Mouse (Mus musculus) heart, postnatal 0 days (tissue): ENCODE results near the gene Opn4. TPM values are rescaled to one million over a fixed set of nuclear protein-coding genes. Genes with fewer than 3 reads are reported as not detected.

ENCODE experiments used
- ATAC-seq: fragments of 200-750 bp; cut with Nextera tagmentation; 2 replicates; pipeline ENCODE4 v1.8.0; 2017; ENCODE audit warnings: low read depth, moderate number of reproducible peaks, moderate library complexity; ENCODE audit not compliant: insufficient read depth
- DNase-seq: peaks from one replicate; pipeline ENCODE4 v3.0.0-alpha.2; 2016; ENCODE audit warnings: low spot score
- H3K27ac ChIP-seq: fragments of 300-500 bp; sonication (generic); 2 replicates; pipeline ENCODE4 v1.5.1; 2014; ENCODE audit warnings: low read depth, mild to moderate bottlenecking
- H3K27me3 ChIP-seq: fragments of 300-500 bp; sonication (generic); 2 replicates; pipeline ENCODE4 v1.6.1; 2014; ENCODE audit warnings: low read length, mixed read lengths; ENCODE audit not compliant: control insufficient read depth, insufficient read depth
- H3K36me3 ChIP-seq: fragments of 300-500 bp; sonication (generic); replicated peaks from 2 replicates; pipeline ENCODE4 v1.6.1; 2014; ENCODE audit warnings: low read length, mixed read lengths; ENCODE audit not compliant: control insufficient read depth, insufficient read depth
- H3K4me1 ChIP-seq: fragments of 300-500 bp; sonication (generic); 2 replicates; pipeline ENCODE4 v1.6.1; 2014; ENCODE audit warnings: antibody characterized with exemption; ENCODE audit not compliant: control insufficient read depth, insufficient read depth
- H3K4me2 ChIP-seq: fragments of 300-500 bp; sonication (generic); 2 replicates; pipeline ENCODE4 v1.6.1; 2014; ENCODE audit warnings: low read depth, mild to moderate bottlenecking, low read length, moderate library complexity
- H3K4me3 ChIP-seq: fragments of 300-500 bp; sonication (generic); 2 replicates; pipeline ENCODE4 v1.5.1; 2014; ENCODE audit warnings: low read depth, low read length
- H3K9ac ChIP-seq: fragments of 300-500 bp; sonication (generic); replicated peaks from 2 replicates; pipeline ENCODE4 v1.6.1; 2014; ENCODE audit warnings: low read depth, low read length, mixed read lengths
- H3K9me3 ChIP-seq: fragments of 300-500 bp; sonication (generic); replicated peaks from 2 replicates; pipeline ENCODE4 v1.6.1; 2016; ENCODE audit warnings: low read length; ENCODE audit not compliant: control insufficient read depth
- CTCF ChIP-seq: IDR thresholded peaks from 2 replicates; pipeline ENCODE4 v1.5.1; 2016; ENCODE audit warnings: antibody characterized with exemption, control low read depth, low read depth
- EP300 ChIP-seq: IDR thresholded peaks from 2 replicates; pipeline ENCODE4 v1.6.1; 2016; ENCODE audit warnings: antibody characterized with exemption, low read depth
- WGBS: fragments of 180-500 bp; shearing (Covaris S2); extraction: QIAGEN DNeasy Blood & Tissue Kit; methylation state at CpG from one replicate; pipeline ENCODE4 v1.1.7; 2014; 5-methylcytosine and 5-hydroxymethylcytosine counted together
- polyA plus RNA-seq: library from polyadenylated mRNA; unstranded; fragments of >200 nt; fragmentation: Nextera tagmentation; extraction: Ambion mirVana; gene quantifications from 2 replicates; pipeline ENCODE4 v1.2.1, GENCODE M21; 2015
- total RNA-seq: library from RNA; depleted of rRNA; stranded (reverse); fragments of >200 nt; gene quantifications from 2 replicates; pipeline ENCODE4 v1.2.3, GENCODE M21; 2014; ENCODE audit warnings: low replicate concordance

Gene Opn4
- total and polyA plus RNA-seq, 2 experiments from 2014 or later = 8.4 to 8.6 TPM

GRCm38 (mm10) chr14:34590743-34591675 lies 8.9 kb downstream of the Opn4 start:
- Histone ChIP-seq H3K4me2 (peak overlapping the region; percentile 25), H3K9ac (peak overlapping the region; percentile 33; the same call in 1 of the 2 replicates), H3K4me1 (peaks cover 60% of the 10 kb centered on the region), H3K27me3 (no peaks in the 10 kb centered on the region), H3K27ac (peak overlapping the region; percentile 100), H3K9me3 (no peaks in the 10 kb centered on the region), H3K4me3 (no peak overlapping the region), H3K36me3 (0 out of 2 replicates have a peak, but pooled peaks cover 3% of the 10 kb centered on the region)
- ATAC-seq (peak; percentile 9; the same call in 1 of the 2 replicates), DNase-seq (no peak)
- WGBS = 52% methylated on average over 24 of the region's 24 CpGs
- TF ChIP-seq CTCF (no peak), EP300 (no peak)

GRCm38 (mm10) chr14:34590017-34590570 lies 9.8 kb downstream of the Opn4 start:
- H3K4me1 ChIP-seq = peaks cover 50% of the 10 kb centered on the region
- DNase-seq (peak; percentile 33), ATAC-seq (no peak)
- no peak for TF ChIP-seq CTCF
- no peaks in the 10 kb centered on the region for H3K9me3 ChIP-seq
- no peaks in the 10 kb centered on the region for H3K27me3 ChIP-seq
- H3K4me3 ChIP-seq = no peak overlapping the region
- peak overlapping the region; percentile 100 for H3K27ac ChIP-seq
- H3K9ac ChIP-seq = peak overlapping the region; percentile 5; the same call in 1 of the 2 replicates
- 82% methylated on average over 5 of the region's 5 CpGs for WGBS
- H3K36me3 ChIP-seq = 0 out of 2 replicates have a peak, but pooled peaks cover 5% of the 10 kb centered on the region
- H3K4me2 ChIP-seq = no peak overlapping the region

- no peaks in the 10 kb centered on the region for H3K27me3 ChIP-seq
- 43% methylated on average over 8 of the region's 8 CpGs for WGBS
- peak overlapping the region; percentile 94 for H3K9ac ChIP-seq
- peaks cover 45% of the 10 kb centered on the region for H3K4me1 ChIP-seq
- peak overlapping the region; percentile 61 for H3K4me2 ChIP-seq
- TF ChIP-seq EP300 (peak; percentile 84), CTCF (no peak)
- H3K4me3 ChIP-seq = no peak overlapping the region
- H3K9me3 ChIP-seq = no peaks in the 10 kb centered on the region
- DNase-seq = peak; percentile 77
- peak; percentile 28 for ATAC-seq
- peak overlapping the region; percentile 100 for H3K27ac ChIP-seq
- peaks cover 8% of the 10 kb centered on the region; the same call in 1 of the 2 replicates for H3K36me3 ChIP-seq
Observed at GRCm38 (mm10) chr14:34589185-34589713, 10.7 kb downstream of the Opn4 start.

- peak within 1 kb of the TSS; percentile 64 for H3K4me3 ChIP-seq
- peak; percentile 93 for DNase-seq
- ATAC-seq = peak; percentile 73
Observed at GRCm38 (mm10) chr14:34588498-34588897, 11.4 kb downstream of the Opn4 start, which contains the start of gene Ldb3. TSS of gene Ldb3 (minus strand) at chr14:34588682.

GRCm38 (mm10) chr14:34588005-34588404 lies 11.9 kb downstream of the Opn4 start:
- DNase-seq (no peak), ATAC-seq (no peak)
- no peaks in the 10 kb centered on the region for H3K9me3 ChIP-seq
- peak overlapping the region; percentile 64 for H3K4me3 ChIP-seq
- no peaks in the 10 kb centered on the region for H3K27me3 ChIP-seq
- peak overlapping the region; percentile 94 for H3K9ac ChIP-seq
- peak overlapping the region; percentile 100 for H3K27ac ChIP-seq
- H3K36me3 ChIP-seq = peaks cover 16% of the 10 kb centered on the region; the same call in 1 of the 2 replicates
- H3K4me1 ChIP-seq = peaks cover 41% of the 10 kb centered on the region
- TF ChIP-seq CTCF = no peak
- no peak for TF ChIP-seq EP300
- H3K4me2 ChIP-seq = peak overlapping the region; percentile 61
- 20% methylated on average over 5 of the region's 5 CpGs for WGBS

More at GRCm38 (mm10) chr14:34588498-34588897, 11.4 kb downstream of the Opn4 start, which contains the start of gene Ldb3:
- Histone ChIP-seq H3K9ac (peak within 1 kb of the TSS; percentile 94), H3K27ac (peak within 1 kb of the TSS; percentile 100), H3K36me3 (peaks cover 16% of the 10 kb centered on the region; the same call in 1 of the 2 replicates), H3K27me3 (no peaks in the 10 kb centered on the region), H3K9me3 (no peaks in the 10 kb centered on the region), H3K4me1 (peaks cover 45% of the 10 kb centered on the region), H3K4me2 (peak within 1 kb of the TSS; percentile 61)
- no peak for TF ChIP-seq CTCF
- TF ChIP-seq EP300 = peak; percentile 76; the same call in 1 of the 2 replicates
- WGBS = 17% methylated on average over 8 of the region's 8 CpGs
